Mouse (Mus musculus) urinary bladder, postnatal 10 days (tissue): ENCODE measurements around the gene Pigc.

Experiments
- DNase-seq: peaks from one replicate; pipeline ENCODE4 v3.0.0; 2022; ENCODE audit warnings: low spot score

Pigc gene

DNA sequence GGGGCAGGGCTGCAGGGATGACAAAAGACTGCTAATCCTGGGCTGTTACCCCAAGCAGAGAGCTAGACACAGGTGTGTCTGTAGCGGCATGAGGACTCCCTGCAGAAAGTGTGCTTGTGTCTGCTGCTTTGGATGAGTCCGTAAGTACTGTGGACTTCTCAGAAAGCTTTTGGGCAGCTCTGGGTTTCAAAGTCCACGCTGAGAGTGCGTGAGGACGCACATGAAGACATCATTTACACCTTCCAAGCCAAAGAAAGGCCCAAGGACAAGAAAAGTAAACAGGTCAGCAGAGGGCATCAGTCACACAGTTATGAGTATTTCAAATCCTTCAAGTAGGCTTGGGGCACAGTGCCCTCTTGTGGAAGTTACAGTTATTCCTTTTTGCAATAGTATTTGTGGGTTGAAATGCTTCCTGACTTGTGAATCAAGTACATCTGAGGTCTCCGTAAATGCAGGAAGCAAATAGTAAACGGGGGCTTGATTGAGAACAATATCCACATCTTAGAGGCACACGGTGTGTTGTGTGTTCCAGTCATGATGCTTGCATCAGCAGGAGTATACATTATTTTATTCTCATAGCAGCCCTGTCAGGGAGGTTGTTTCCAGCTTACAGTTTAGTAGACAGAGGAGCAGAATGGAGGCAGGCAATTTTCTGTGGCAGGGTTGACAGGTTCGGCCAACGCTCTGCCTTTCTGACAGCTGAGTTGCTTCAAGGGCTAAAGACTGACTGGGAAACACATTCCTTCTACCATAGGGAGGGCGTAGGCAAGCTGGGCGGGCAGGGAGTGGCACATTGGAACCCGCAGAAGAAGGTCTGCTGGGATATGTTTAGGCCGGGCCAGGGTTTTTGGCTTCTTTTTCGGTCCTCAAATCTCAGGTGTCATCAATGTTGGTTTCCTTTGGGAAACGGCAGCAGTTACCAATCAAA, 7.5 kb downstream of the Pigc start:
- no peak for DNase-seq

DNA sequence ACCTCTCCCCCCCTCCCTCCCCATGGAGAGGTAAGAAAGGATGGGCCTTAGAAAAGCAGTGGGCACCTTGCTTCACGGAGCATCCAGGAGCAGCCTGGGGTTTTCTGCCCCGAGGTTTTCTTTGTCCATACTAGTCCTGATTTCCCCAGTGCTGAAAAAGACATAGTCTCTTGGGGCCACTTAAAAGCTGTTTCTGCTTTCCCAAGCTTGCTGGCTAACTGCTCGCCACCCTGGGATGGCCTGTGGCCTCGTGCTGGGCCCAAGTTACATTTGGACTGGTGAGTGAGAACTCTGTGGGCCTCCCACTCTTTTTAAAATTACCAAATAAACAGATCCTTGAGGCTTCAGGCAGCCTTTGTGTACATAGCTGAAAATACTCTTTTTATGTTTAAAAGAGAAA, 8.3 kb downstream of the Pigc start:
- DNase-seq, result no peak

DNA sequence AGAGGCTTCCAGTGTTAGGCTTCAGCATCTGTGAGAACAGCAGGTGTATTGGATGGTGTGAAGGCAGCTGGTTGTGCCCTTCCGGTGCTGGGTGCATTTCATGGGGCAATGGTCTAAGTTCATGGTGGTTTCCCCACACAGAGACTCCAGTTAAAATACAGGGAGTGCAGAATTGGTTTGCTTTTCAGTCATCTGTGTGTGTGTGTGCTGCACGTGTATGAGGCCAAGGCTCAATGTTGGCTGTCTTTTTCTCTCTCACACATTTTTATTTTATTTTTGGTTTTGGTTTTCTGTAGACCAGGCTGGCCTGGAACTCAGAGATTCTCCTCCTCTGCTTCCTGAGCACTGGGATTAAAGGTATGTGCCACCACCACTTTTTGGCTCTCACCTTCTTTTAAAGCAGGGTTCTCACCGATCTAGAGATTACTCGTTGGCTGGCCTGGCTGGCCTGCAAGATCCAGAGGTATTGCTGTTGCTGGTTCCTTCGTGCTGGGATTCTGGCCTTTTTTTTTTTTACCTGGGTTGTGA, 9.3 kb downstream of the Pigc start:
- no peak for DNase-seq

DNA sequence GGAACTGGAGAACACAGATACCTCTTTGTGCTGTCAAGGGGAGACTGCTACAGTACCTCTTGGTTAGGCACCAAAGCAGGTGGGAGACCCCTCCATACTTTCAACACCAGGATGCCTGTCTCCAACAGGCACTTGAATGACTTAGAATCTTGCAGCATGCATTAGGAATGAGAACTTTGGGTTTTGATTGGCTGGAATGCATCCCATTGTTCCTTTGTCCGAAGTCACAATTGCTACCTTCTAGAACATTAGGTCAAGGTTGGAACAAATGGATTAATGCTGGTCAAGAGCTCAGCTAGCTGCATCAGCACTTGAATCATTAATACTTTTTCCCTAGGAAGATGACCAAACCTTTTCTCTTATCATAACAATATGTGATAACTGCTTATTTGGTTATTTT, 10.6 kb downstream of the Pigc start, which contains the start of gene 4930558K02Rik:
TSS of gene 4930558K02Rik (minus strand) at position 101 of the 400 bp plus-strand sequence.
- no peak for DNase-seq

DNA sequence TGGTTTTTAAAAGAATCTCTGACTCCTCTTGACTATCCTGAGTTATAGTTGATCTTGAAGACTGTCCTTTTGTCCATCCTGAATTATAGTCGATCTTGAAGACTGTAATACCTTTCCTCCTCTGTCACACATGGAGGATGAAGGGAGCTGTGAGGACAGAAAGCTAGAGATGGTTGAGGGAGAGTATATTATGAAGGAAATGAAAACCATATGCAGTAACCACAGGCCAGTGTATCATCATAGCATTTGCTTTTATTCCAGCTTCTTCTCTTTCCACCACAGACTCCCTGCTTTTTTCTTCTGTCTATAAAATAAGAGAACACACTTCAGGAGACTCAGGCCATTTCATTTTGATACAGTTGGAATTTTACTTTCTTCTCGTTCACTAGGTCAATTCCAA, 11.1 kb downstream of the Pigc start:
- DNase-seq, result no peak

DNA sequence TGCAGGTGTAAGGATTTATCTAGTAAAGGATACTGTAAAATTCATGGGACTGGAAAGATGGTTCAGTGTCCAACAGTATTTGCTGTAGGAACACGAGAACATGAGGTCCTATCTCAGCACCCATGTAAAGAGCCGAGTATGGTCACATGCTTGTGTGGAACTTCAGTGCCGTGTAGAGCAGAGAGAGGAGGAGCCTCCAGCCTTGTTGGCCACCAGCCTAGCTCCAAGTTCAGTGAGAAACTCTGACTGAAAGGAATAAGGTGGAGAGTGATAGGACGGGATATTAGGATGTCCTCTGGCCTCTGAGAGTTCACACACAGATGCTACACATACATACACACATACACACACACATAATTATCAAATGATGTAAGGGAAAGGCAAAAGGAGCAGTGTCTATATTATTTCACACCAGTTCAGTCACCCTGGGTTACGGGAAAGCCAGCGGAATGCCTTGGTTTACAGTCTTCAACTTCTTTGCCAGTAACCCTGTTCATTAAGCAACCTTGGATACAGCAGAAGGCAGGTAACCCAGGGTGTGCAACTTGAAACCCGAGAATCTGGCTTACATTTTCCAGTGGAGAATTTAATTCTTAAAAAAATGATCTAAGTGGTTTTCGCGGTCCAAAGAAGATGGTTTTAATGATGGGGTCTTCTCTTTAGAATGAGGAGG, 11.8 kb downstream of the Pigc start:
- no peak for DNase-seq

DNA sequence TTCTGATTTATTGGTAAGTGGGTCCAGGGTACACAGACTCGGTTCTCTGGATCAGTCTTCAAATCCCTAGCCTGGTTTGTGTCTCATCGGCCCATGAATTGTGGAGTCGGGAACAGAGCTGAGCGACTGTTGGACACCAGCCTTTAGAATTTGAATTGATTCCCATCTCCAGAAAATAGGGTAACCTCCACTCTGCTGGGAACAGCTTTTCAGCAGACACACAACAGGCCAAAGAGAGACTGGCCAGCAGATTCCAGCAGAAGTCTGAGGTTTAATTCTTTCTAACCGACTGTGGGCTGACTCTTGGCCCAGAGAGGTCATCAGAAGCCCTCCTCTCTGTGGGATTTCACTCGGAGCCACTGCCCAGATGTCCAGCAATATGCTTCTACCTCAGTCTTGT, 14.5 kb downstream of the Pigc start:
- DNase-seq, result no peak

DNA sequence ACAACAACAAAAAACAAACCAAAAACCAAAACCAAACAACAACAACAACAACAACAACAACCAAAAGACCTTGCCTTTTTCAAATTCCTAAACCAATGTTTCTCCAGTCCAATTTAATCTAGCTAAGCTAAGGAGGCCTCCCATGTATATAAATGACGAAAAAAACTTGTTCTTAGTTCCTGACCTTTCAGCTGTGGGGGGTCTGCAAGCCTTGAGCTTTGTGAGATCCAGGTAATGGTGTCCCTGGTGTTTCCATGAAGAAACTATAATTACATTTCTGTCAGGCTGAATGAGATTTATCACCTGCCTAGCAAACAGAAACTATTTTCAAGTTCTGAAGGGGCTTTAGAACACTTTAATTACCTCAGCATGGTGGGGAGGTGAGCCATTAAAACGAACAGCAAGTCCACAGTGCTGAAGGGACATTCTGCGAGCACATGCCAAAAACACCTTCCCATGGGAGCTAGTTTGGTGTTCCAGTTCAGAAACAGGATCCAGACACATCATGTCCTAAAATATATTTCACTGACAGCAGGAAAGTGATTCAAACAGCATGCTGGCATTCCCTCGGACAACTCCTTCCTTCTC, 15.1 kb downstream of the Pigc start:
- DNase-seq, result no peak

DNA sequence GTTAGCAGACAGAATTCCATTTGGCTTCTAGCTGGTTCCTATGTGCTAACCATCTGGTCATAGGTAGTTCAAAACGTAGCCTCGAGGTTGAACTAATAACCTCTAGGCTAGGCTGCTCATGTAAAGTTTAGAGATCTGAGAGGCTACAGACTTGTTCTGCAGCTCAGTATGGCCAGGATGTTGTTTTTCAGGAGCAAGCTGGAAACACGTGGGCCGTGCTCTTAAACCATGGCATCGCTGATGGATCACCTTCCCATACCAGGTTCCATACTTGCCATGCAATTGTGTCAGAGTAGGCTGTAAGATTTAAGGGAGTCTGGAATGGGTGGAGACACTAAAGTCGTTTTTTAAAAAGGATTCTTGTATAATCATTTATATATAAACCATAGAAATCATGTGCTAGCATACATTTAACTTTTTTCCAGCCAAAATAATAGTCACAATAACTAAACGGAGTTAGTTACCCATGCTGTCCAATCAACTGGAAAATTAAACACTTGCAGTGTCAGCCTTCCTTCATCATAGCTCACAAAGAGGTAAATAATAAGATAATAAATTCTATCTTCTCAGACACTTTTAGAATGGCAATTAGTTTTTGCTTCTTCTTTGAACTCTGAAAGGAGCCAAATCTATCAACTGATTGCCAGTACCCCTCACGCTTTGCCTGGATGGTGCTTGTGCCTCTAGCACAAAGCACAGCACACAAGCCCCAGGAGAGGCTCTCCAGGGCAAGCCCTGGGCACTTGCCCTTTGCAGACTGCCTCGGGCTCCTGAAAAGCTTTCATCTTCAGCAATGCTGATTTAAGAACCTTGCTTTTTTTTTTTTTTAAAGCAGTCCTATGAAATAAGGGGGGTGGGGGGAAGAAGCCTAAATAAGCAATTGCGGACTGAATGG, 21.9 kb downstream of the Pigc start:
- DNase-seq, result no peak

DNA sequence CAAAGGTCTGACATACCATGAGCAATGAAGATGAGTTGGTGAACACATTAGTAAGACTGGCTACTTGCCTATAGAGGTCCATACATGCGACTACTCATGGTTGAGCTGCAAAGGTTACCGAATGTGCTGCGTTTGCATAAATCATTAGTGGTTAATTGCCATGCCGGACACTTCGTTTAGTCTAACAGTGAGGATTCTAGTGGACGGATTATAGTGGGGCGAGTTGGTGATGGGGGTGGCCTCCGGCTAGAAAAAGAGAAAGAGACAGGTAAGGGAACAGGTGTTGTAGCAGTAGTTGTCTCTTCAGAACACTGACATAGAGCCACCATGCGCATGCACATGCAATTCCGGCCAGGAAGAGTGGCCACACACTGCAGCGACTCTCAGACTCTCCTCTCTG, 22.9 kb downstream of the Pigc start:
- no peak for DNase-seq

DNA sequence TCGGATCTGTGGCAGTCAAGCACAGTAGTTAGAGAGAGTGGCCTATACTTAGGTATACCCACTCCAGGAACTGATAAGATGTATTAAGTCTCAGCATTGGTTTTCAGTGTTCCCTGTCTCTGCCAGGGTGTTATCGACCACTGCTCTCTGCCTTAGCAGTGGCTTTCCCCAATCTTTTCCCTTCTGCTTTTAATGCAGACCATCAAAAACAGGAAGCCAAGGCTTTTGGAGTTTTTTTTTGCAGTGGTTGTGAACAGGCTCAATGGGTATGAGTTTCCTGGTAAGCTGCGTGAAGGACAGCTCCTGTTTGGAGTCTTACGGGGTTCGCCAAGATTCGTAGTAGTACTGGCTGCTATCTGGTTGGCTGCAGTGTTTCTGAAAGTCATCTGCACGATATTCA, 23.4 kb downstream of the Pigc start:
- no peak for DNase-seq

DNA sequence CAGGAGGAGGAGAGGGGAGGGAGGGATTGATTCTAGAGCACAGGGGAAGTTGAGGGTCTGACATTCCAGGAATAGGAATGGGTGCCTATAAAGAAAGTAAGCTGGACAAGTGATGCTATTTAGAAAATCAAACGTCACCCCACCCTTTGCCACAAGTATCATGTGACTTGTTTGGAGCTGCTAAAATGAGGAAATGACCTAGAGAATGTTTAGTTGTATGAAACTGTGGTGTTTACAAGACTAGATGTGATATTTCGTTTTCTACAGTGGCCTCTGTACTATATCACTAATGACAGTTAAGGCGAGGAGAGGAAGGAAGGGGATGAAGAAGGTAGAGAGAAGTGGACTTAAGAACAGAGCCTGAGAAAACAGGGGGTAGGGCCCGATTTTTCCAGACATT, 29.8 kb downstream of the Pigc start:
- no peak for DNase-seq

DNA sequence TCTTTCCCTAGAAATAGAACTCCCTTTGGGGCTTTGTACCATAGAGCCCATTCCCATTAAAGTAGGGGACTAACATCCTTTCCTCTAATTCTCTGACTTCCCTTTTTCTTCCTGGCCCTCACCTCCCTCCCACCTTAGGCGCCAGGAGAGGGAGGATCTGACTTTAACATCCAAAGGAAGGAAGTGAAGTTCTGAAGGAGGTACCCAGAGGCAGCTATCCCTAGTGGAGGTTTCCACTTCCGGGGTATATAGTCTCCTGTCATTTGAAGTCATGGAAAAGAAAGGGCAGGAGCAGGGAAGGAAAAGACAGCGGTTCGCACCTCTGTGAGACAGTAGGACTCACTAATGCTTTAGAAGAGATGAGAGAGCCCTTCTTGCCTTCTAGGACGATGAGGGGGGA, 30.4 kb downstream of the Pigc start:
- DNase-seq, result no peak

DNA sequence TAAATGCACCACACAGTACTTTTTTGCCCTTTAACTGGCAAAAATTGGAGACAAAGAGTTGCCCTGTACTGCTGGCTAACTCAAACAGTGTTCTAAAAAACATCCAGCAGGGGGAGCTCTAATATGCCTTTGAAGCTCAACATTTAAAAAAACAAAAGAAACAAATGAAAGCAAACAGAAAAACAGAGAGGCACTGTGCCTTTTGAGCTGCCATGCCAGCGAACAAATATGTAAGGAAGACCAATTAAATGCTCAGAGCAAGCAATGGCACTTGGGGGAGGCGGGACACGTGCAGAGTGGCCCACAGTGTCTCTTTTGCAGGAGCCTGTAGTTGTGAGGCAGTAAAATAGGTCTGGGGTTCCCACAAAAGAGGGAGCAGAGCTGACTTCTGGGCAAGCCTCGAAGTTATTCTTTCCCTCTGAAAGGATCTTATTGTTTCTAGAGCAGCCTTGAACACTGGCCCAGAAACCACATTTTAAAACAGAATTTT, 30.9 kb downstream of the Pigc start:
- DNase-seq, result no peak

DNA sequence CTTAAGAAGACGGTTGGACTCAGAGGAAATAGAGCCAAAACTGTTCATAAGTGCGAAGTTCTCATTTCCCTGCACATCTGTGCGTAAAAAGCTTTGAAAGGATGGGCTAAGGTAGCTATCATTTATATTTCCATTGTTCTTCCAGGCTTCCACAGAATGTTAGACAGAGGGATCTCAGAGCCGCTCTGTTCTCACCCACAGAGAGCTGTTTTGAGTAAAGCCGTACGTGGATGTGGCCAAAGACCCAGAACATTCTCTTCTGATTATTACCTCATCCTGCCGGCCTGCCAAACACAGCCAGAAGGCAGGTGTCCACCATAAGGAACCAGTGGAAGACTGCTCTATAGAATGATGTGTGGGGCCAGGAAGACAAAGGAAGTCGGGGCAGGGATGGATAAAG, 32.3 kb downstream of the Pigc start:
- DNase-seq, result no peak

DNA sequence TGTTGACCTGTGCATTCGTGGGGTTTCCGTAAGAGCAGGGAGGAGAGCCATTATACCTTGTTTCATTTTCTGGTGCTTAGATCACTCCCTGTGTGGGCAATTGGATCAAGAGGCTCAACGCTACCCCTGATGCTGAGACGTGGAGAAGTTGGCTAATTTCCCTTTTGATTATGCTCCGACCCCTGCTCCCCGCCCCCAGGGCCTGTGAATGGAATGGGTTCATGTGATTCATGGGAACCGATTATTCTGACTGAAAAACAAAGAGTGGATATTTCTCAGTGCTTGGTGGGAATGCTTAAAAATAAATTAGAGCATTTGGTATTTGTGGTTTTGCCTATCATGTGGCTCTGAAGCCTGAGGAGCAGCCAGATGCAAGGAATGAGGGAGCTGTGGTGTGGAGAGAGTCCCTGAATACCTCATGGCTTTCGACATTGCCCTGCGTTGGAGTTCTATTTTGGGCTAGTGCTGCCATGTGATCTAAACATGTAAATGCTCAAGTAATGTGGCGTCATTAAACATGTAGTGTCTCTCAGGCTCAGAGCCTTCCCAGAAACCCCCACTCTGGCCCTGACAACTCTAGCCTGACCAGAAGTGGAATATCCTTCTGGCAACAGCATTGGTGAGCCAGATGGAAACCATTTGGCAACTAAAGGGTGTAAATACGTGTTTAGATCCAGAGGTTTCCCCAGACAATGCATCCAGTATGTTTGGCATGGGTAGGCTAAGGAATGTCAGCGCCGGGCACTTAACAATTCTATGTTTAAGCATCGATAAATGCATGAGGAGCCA, 34.9 kb downstream of the Pigc start:
- DNase-seq, result no peak

DNA sequence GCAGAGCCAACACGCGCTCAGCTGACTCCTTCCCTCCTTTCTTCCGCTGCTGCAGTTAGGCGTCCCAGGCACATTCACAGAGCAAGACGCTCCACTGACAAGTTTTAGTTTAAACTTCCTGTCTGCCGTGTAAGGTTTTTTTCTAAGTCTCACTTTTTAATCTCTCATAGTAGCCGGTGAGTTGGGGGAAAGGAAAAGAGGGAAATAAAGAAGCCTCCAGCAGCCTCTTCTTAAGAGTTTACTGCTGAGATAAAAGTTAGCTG, 35.5 kb downstream of the Pigc start:
- no peak for DNase-seq

DNA sequence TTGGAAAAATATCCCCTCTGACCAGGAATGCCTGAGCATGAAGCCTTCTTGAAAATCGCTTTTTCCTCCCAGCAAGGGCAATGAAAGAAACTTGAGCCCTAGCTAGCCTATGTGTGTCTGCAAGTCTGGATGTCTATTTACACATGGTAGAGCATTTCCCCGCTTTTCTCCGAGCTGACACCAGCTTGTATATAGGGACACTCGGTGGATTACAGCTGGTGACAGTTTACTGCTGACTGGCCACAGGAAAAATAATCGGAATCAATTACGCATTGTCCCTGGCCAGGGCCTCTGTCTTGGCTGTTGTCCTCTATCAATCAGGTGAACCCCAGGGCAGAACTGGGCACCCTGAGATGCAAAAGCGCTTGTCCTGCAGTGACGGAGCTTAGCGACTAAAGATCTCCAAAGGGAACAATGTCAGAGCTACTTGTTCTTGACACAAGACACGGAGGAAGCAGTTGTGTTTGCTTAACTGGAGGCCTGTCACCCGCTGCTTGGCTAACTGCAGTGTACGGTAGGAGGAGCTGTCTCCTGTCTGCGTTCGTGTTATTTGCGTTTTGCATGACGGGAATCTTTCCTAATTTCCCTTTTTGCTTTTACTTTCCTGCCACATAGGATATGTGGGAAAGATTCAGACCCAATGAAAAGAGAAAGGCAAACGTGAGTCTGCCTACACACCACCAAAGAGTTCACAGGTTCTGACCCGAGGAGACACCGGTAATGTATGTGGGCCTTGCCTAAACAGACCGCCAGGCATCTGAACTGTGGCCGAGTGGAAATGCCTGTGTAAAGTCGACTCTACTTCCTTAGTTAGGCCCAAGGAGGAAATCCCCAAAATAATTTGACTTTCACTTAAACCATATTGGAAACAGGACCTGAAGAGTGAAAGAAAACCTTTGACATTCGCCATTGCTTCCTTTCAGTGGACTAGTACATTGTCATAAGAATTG, 36.1 kb downstream of the Pigc start:
- no peak for DNase-seq

DNA sequence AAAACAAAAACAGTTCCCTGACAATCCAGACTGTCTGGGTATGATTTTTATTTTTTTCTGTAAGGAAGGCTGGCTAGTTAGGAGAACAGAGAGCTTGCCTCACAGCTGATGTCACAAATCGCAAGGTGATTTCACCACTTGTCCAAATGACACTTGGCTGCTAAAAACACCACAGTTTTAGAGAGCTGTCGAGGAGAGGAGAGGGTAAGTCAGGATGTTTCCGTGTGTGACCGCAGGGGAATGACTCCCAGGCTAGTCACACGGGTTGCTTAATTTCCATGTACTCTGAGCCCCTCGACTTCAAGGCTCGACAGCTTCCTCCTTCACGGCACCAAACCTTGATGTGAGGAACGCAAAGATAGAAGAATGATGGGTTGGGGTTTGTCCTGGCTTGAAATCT, 37.1 kb downstream of the Pigc start:
- DNase-seq, result no peak

DNA sequence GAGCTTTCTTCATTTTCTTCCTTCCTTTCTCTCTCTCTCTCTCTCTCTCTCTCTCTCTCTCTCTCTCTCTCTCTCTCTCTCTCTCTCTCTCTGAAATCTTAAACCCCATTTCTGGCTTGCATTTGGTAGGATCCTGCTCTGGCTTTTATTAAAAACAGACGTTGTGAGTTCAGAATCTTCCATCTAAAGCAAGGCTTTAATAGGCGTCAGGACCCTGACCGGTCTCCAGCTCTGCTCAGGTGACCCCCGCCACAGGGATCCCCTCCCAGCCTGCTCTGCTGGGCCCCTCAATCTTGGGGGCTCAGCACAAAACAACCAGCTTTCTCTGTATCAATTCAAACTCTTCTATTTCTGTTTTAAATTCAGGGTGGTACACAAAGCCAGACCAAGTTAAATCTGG, 39.2 kb downstream of the Pigc start:
- DNase-seq, result no peak
